Mouse (Mus musculus) megakaryocyte, adult 5-6 weeks (primary cell): ENCODE results near the gene Folr2. TPM values are rescaled to one million over a fixed set of nuclear protein-coding genes. Genes with fewer than 3 reads are reported as not detected.

Source experiments
- ATAC-seq: 2 replicates; pipeline ENCODE4 v1.8.0; 2016; ENCODE audit warnings: mild to moderate bottlenecking, inconsistent platforms; ENCODE audit not compliant: poor library complexity, severe bottlenecking
- total RNA-seq, 2 experiments: library from RNA; stranded (forward) in 1 of 2; stranded (reverse) in 1 of 2; fragments of 153-499, 151-499 nt in 1 of 2; fragments of 221-1000, 200-1000 nt in 1 of 2; gene quantifications; 2 replicates each; pipeline versions ENCODE4 v1.2.3 to v1.2.4; 2015 to 2017

The Folr2 gene
- total RNA-seq, 2 experiments from 2014 or later: 0.96 TPM; not detected in 1

DNA sequence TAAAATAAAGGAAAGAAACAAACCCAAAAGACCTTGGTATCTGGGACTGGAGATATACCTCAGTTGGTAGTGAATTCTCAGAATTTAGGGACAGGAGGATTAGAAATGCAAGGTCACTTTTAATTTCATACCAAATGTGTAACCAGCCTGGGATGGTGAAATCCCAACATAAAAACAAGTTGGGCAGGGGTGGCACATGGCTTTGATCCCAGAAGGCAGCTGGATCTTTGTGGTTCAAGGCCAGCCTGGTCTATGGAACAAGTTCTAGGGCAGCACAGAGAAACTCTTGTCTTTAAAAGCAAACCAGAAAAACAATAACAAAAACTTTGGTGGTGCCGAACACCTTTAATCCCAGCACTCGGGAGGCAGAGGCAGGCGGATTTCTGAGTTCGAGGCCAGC is 10.5 kb upstream of the Folr2 start:
- no peak for ATAC-seq

DNA sequence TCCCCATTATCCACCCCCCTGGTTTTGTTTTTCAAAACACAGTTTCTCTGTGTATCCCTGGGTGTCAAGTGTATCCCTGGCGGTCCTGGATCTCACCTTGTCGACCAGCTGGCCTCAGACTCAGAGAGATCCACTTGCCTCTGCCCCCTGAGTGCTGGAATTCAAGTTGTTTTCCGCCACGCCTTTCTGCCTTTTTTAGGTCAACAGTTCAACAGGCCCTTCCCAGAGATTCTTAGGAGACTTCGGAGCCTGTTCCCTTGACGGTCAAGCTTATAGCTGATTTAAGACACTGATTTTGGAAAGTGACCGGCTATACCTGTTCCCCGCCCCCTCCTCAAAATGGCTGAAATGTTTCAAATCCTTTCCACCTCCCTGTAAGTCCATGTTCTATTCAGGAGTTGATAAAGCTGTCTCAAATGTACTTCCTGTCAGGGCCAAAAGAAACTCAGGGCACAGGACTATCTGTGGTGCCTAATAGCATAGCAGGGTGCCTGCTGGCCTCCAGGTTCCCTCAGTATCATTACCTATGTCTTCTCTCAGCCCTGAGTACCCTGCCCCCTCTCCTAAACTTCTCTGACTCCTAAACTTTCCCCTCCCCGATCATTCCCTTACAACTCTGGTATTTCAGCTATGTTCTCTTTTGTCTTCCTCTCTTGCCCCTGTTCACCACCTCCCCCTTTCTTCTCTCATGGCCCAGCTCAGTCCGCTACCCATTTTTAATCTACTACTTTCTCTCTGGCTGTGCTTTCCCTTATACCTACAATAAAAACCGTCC is 9.7 kb upstream of the Folr2 start:
- no peak for ATAC-seq

DNA sequence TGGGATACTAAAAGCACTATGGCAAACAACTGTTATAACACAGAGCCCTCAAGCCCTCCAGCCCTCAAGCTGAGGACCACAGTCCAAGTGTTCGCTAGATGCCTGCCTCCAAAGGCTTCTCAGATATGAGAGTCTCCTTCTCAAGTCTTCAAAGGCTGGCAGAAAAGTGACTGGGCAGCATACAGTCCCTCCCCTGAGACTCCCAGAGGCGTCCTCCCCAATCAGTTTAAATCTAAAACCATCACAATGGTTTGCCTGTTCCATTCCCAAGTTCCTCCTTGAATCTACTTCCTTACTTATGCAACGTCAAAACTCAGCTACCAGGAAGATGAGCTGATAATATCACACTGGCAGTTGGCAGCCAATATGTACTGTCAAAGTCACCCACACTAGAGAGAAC is 6.4 kb upstream of the Folr2 start, which contains the start of gene Anapc15:
Gene Anapc15 (plus strand): TSS at position 301 of the 400 bp plus-strand sequence.
- ATAC-seq: no peak

DNA sequence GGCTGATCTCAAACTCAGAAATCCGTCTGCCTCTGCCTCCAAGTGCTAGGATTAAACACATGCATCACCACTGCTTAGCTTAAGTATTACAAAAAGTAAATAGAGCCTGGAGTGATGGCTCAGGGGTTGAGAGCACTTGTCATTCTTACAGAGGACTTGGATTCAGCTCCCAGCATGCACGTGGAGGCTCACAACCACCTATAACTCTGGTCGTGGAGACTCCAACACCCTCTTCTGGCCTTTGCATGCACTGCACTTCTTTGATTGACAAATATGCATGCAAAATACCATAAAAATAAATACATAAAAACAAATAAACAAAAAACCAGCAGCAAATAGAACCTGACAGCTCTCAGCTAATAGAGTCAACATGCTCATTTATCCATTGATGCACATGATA is 5.3 kb upstream of the Folr2 start:
- no peak for ATAC-seq

DNA sequence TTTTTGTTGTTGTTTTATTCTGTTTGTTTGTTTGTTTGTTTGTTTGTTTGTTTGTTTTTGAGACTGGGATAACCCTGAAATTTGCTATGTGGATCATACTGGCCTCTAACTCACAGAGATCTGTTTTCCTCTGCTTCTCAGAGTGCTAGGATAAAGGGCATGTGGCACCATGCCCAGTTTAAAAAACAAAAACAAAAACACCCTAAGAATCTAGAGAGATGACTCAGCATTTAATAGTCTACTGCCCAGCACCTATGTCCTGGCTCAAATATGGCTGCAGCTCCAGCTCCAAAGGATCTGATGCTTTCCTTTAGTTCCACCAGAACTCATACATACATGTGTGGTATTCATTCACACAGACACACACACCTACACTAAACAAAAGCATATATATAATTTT is 4.0 kb upstream of the Folr2 start:
- ATAC-seq: no peak

DNA sequence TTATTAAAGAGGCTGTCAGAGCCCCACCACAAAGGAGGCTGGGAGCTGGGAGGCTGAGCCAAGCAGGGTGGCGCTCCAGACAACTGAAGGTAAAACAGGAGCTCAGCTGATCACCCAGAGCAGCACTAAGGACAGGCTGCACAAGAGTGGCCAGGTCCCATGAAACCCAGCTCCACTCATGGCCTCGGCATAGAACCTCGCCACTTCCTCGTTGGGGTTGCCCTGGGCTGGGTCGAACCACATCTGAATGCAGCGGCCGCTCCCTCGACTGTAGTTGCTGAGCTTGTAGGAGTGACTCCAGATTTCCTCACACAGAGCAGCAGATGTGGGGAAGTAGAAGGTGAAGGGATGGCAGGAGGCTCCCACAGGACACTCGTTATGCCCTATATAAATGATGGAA is 1.4 kb upstream of the Folr2 start:
- ATAC-seq: peak; percentile 52

DNA sequence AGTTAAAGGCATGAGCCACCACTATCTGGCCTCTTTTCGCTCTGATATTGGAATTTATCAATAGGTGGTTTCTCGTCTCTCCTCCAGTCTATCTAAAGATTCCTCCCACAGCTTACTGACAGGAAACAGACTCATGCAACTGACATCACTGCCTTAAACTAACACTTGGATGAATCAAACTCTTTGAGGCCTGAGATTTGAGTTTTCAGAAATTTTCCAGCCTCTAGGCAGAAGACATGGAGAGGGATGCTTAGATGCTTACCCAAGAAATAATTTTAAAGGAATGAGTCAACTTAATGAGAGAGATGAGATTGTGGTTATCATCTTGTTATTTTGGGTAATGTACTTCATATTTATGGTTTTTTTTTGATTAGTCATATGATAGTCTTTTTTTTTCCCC is 3.2 kb downstream of the Folr2 start:
- ATAC-seq: no peak

DNA sequence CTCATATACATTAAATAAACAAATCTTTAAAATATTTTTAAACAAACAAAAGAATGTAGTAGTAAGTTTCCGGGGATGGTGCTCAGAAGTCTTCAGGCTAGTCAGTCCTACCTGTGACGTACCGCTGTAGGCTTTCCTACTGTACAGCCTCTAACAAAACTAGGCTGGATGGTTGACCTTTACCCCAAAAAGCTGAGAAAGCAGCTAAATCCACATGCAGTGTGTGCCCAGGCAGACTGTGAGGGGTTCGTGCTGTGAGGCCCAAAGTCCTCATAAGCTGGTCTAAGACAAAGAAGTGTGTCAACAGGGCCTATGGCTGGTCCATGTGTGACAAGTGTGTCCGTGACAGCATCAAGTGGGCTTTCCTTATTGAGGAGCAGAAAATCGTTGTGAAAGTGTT is 4.1 kb downstream of the Folr2 start:
- ATAC-seq: no peak

DNA sequence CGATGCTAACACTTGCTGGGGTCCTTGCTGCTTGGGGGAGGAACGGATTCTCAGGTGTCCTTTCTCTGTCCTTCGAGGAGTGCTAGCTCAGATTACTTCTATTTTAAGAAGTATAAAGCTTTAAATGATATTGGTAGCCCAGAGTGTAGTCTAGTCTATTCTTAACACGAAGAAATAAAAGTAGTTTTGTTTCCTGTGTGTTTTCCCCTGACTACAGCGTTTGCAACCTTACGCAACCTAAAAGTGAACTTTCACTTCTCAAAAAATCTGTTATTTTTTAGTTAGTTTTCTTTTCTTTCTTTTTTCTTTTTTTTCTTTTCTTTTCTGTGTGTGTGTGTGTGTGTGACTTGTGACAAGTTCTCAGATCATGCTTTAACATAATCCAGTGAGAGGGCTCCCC is 5.3 kb downstream of the Folr2 start:
- peak; percentile 63; the same call in 1 of the 2 replicates for ATAC-seq

DNA sequence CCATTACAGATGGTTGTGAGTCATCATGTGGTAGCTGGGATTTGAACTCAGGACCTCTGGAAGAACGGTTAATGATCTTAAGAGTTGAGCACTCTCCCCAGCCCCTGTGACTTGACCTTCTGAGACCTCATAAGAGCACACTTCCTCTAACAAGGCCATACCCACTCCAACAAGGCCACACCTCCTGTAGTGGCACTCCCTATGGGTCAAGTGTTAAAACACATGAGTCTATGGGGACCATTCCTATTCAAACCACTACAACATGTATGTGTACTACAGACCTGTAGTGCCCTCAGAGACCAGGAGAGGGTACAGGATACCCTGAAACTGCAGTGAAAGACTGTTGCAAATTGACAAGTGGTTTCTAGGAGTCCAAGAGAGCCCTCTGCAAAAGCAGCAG is 9.1 kb downstream of the Folr2 start:
- peak; percentile 33; the same call in 1 of the 2 replicates for ATAC-seq

DNA sequence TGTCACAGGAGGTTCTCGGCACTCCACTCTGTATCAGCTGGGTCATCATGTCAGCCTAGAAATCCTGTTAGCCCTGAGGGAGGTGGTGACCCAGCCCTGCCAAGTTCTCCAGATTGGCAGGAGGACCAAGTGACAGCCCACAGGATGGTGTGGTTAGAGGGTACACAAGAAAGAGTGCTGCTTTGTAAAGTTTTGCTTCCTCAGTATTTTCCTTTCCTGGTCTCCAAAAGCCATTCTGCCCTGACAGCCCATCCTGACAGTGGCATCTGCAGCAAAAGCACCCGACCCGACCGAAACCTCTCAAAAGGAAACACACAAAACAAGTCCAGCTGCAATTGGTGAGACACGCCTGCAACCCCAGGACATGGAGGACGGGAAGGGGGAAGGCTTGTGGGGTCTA is 12.8 kb downstream of the Folr2 start:
- no peak for ATAC-seq

DNA sequence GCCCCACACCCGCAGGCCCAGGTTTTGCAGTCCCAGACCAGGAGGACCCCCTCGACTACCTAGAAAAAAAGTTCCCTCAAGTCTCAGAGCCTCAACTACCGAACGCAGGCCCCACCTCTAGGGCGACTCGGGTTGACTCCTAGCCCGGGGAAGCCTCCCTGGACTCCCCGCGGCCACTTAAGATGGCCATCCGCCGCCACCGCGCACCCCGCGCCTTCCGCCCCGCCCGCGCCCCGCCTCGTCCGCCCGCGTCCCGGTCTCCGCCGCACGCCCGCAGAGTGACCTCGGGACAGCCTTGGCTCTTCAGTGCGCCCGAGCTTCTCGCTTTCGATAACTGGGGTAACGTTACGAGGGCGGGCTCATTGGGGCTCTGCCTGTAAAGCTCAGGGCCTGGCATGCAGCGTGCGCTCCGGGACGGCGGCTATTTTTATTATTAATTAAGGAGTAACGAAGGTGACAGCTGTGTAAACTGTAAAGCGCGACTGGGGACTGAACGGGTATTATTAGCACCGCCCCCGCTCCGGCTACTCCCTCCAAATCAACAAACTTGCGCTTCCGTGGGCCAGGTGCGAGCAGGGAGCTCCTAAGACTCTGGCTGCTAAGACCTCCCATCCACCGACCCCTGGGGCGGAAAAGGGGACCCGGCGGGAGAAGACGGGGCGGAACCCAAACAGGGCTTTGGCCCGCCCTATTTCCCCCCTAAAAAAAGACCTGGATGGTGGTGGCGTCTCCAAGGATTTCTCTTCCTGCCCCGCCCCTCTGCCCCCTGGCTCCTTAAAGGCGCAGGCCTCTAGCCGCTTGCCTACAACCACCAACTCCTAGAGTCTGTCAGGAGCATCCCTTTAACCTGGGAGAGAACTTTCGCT is 19.2 kb downstream of the Folr2 start, which contains the start of gene Inppl1:
Gene Inppl1 (minus strand): TSS at position 624 of the 866 bp plus-strand sequence.
- peak; percentile 45 for ATAC-seq

DNA sequence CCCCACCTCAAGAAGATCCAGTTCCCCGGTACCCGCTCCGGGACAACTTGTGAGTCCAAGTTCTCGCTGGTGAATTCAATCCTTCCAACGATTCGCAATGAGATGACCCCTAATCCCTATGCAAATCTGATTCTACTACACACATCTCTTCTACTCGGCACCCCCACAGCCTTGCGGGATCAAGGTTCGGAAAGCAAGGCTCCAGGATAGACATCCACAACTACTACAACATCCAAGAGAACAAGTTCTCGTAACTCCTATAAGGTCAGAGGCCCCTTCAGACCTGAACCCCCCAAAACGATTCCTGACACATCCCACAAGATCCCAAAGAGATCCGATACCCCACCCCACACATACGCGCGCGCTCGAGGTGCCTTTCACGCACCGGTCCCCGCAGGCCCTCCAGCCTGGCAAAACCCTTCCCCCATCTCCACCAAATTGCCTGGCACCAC is 19.8 kb downstream of the Folr2 start:
- ATAC-seq: no peak

DNA sequence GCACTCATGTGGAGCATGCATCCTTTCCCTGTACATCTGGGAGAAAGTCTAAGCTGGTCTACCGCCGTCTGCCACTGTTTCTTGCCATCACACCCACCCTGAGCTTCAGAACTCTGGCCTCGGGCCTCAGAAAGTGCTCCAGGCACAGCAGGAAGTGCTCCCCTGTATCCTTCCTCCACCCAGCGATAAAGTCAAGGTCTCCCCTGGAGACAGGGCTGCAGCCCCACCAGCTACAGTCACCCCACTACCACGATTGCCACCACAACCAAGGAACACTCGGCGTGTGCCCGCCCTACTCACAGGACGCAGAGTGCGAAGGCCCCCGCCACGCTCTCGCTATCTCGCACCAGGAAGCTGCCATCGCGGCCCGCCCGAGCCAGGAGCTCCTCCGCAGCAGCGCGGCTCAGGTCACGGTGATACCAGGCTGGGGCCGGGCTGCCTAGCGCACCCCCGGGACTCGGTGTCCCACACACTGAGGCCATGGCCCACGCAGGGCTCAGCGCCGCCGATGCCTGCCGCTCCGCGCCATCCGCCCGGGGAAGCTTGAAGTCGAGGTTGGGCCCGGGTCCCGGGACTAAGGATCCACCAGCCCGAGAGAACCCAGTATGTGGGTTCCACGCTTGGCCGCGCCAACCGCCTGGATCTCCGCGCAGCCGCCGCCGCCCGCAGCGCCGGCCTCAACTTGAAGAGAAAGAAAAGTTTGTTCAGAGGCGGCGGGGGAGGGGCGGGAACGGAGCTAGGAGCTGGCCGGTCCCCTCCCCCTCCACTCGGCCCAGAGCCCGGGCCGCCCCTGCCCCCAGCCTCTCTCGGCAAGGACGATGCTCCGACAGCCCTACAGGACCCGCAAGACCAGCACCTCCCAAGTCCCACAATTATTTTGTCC is 20.5 kb downstream of the Folr2 start:
- peak; percentile 46 for ATAC-seq

DNA sequence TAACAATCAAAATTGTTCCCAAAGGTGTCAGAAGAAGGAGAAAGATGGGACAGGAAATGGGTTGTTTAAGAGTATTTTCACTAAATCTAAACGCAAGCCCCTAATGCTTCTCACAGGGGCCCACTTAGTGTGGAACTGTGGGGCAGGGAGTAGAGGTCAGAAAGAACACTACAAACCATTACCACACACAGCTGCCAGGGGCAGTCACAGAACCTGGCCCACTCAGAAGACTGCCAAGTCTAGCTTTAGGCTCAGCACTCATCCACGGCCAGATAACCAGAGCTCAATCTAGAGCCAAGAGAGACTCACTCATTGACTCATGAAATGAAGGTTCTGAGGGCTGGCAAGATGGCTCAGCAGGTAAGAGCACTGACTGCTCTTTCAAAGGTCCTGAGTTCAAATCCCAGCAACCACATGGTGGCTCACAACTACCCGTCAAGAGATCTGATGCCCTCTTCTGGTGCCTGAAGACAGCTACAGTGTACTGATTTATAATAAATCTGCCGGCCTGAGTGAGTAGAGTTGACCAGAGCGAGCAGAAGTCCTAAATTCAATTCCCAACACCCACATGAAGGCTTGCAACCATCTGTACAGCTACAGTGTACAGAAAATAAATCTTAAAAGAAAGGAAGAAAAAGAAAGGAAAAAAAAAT is 21.4 kb downstream of the Folr2 start:
- no peak for ATAC-seq

DNA sequence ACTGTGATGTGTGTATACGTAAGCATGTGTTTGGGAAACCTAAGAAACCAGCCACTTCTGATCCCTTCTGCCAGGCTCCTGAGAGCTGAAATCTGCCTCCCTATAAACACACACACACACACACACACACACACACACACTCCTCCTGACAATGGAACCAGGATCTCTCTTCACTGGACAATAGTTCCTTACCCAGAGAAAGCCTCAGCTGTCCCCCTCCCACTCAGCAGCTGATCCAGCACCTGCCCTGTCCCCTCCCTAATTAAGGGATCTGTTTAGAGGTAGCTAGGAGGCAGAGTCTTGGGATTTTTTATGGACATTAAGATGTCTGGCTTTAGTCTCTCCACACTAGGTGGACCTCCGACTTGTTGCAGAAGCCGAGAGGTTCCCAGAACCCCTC is 22.1 kb downstream of the Folr2 start:
- no peak for ATAC-seq

DNA sequence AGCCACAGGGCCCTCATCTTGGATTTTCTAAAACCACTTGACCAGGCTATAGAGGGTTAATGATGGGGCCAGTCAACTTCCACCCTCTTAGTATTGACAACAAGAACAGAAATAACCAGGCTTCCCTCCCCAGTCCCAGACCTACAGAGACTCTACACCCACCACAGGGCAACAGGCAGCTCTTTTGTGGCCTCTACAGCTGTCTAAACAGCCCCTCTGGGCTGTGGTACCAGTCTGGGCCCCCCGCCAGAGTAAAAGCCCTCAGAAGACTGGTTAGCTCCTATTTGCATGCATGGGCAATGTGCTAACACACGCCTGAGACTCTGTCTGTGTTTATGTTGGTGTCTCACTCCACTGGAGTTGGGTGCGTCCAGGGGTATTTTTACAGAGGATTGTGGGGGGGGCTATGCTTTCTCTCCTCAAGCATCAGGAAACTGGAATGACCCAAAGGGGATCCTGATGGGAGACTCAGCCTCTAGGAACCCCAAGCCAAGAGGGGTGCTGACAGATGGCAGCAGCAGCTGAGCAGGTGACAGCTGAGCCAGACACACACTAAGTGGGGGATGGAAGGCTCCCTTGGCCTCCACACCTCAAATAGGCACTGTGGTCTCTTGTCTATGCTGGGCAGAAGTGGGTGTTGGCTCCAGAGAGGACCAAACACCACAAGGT is 22.9 kb downstream of the Folr2 start:
- no peak for ATAC-seq

DNA sequence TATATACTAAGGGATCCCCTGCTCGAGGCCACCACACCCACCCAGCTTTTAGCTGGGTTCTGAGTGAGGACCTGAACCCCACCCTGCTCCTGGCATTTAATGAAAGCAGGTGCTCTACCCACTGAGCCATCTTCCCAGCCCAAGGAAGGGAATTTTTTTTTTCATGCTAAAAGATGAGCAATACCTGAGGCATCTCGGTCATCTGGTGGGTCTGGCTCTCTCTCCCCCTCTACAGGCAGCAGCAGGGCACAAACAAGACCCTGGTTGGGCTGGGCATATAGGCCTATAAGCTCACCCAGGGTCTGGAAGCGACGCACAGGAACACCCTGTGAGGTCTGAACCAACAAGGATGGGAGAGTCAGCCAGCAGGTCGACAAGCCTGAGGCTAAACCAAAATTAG is 23.6 kb downstream of the Folr2 start:
- ATAC-seq: no peak

DNA sequence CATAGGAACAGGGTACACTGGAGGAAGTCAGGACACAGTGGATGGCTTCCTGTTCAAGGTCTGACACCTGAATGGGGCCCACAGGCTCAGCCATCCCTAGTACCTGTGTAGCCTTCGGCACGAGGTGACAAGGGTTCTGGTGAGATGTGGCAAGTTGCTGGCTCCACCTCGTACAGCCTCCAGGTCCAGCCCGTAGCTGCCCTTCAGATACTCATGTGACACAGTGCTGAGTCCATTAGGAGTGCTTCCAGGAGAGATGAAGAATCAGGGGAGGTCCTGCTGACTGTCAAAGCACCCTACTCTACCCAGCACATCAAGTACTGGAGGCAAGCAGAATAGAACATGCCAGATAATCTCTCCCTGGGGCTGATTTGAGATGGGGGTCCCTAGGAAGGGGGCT is 24.6 kb downstream of the Folr2 start:
- ATAC-seq: no peak

DNA sequence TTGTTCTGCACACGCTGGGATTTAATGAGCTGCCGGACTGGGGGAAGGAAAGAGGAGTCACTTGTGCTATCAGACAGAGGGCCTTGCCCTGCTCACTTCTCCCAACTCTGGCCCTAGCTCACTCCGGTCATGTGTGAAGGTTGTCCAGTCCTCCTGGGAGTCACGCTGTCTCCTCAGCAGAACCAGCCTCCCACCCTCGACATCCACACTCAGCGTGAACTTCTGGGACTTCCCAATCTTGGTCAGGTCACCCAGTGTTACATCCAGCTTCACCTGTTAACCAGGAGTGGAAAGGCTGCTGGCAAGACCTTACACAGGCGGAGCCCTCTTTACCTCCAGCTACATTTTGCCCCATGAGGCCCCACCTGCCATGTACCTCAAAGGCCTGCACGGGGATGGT is 25.6 kb downstream of the Folr2 start:
- no peak for ATAC-seq
